Mouse (Mus musculus): ENCODE data around the gene Tmem50b. TPM values are rescaled to one million over a fixed set of nuclear protein-coding genes. Genes with fewer than 3 reads are reported as not detected.
A peak's percentile ranks its signal among the peaks of the same experiment; 100 is the strongest.

The Tmem50b gene
- total RNA-seq, 1 experiment from 2014 or later = 81.5 TPM

GRCm38 (mm10) chr16:91614552-91614951 lies 17.0 kb upstream of the Tmem50b start:
- ATAC-seq (ENCODE audit: extremely low read depth, insufficient number of reproducible peaks, low FRiP score, poor library complexity, severe bottlenecking) = no peak

DNA sequence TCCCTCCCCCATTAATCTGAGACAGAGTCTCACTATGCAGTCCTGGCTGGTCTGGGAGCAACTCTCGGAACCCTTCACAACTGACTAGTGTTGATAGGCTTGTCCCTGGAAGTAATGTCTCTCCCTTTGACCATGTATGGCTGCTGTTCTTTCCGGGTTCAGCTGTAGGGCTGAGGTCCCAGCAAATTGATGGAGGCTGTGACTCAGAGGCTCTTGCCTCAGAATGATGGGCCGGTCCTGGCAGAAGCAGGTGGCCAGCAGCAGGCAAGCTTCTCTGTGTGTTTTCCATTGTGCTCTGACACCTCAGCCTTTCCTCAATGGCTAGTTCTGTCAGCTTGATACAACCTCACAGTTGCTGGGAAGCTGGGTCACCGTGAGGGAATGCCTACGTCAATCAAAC lies 14.9 kb upstream of the Tmem50b start:
- peak; percentile 31; the same call in 1 of the 2 replicates for ATAC-seq (ENCODE audit: extremely low read depth, insufficient number of reproducible peaks, low FRiP score, poor library complexity, severe bottlenecking)

GRCm38 (mm10) chr16:91611248-91611647 lies 13.6 kb upstream of the Tmem50b start:
- peak; percentile 39 for ATAC-seq (ENCODE audit: extremely low read depth, insufficient number of reproducible peaks, low FRiP score, poor library complexity, severe bottlenecking)

GRCm38 (mm10) chr16:91609501-91610245 lies 12.1 kb upstream of the Tmem50b start:
- ATAC-seq (ENCODE audit: extremely low read depth, insufficient number of reproducible peaks, low FRiP score, poor library complexity, severe bottlenecking) = no peak

GRCm38 (mm10) chr16:91606958-91607357 lies 9.4 kb upstream of the Tmem50b start:
- ATAC-seq (ENCODE audit: extremely low read depth, insufficient number of reproducible peaks, low FRiP score, poor library complexity, severe bottlenecking) = peak; percentile 89

GRCm38 (mm10) chr16:91605156-91605555 lies 7.6 kb upstream of the Tmem50b start:
- no peak for ATAC-seq (ENCODE audit: extremely low read depth, insufficient number of reproducible peaks, low FRiP score, poor library complexity, severe bottlenecking)

- ATAC-seq (ENCODE audit: extremely low read depth, insufficient number of reproducible peaks, low FRiP score, poor library complexity, severe bottlenecking) = no peak
Observed at GRCm38 (mm10) chr16:91601693-91602092, 4.1 kb upstream of the Tmem50b start.

DNA sequence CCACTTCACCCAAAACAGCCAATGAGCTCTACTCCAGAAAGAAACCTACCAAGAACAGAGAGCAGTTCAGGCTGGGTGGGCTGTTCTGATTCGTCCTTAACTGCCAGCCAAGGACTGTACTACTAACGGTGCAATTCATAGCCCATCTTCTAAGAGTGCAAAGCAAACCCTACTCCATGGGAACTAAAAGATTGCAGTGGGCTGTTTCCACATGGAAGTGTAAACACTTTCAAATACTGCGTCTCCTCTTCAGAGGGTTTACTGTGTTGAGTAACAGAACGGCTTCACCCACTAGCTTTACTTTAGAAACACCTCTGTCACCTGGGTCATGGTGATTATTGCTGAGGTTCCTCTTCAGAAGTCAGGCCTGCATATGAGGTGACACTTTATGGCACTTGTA lies 3.5 kb upstream of the Tmem50b start:
- ATAC-seq (ENCODE audit: extremely low read depth, insufficient number of reproducible peaks, low FRiP score, poor library complexity, severe bottlenecking) = no peak

GRCm38 (mm10) chr16:91599242-91599641 lies 1.6 kb upstream of the Tmem50b start:
- ATAC-seq (ENCODE audit: extremely low read depth, insufficient number of reproducible peaks, low FRiP score, poor library complexity, severe bottlenecking) = no peak

- ATAC-seq (ENCODE audit: extremely low read depth, insufficient number of reproducible peaks, low FRiP score, poor library complexity, severe bottlenecking) = no peak
Observed at GRCm38 (mm10) chr16:91596779-91597671, 575 bp downstream of the Tmem50b start.

- ATAC-seq (ENCODE audit: extremely low read depth, insufficient number of reproducible peaks, low FRiP score, poor library complexity, severe bottlenecking) = peak; percentile 33; the same call in 1 of the 2 replicates
Observed at GRCm38 (mm10) chr16:91596397-91596778, 1.2 kb downstream of the Tmem50b start.

DNA sequence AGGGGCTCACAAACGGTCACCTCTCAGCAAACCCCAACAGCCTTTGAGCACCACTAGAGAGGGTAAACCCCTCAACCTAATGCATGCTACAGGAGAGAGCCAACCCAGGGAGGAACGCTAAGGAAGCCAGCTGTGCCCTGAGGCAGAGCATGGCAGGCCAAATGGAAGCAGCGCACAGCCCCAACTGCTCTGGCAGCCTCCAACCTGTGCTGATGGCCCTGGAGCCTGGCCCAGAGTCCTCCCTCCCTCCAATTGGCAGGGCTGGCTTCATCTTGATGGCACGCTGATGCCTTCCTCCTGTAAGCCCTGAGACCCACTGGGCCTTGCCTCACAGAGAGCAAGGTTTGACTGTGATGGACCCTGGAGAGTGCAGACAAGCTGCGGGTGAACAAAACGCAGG lies 2.5 kb downstream of the Tmem50b start:
- ATAC-seq (ENCODE audit: extremely low read depth, insufficient number of reproducible peaks, low FRiP score, poor library complexity, severe bottlenecking) = no peak

DNA sequence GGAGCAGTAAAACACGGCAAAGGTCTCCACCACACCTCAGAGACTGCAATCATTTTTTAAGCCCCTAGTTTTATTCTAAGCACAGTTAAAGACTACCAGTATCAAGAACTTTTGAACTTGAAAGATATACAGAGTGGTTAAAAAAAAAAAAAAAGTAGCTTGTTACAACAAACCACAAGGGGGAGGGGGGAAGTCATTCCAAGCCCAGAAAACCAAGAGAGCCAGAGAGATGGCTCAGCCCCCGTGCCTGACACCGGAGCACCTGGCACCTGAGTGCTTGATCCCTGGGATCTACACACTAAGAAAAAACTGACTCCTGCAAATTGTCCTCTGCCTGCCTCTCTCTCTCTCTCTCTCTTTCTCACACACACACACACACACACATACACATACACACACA lies 4.3 kb downstream of the Tmem50b start:
- ATAC-seq (ENCODE audit: extremely low read depth, insufficient number of reproducible peaks, low FRiP score, poor library complexity, severe bottlenecking) = no peak

GRCm38 (mm10) chr16:91592162-91592561 lies 5.4 kb downstream of the Tmem50b start:
- ATAC-seq (ENCODE audit: extremely low read depth, insufficient number of reproducible peaks, low FRiP score, poor library complexity, severe bottlenecking) = no peak

GRCm38 (mm10) chr16:91588703-91589102 lies 8.9 kb downstream of the Tmem50b start:
- no peak for ATAC-seq (ENCODE audit: extremely low read depth, insufficient number of reproducible peaks, low FRiP score, poor library complexity, severe bottlenecking)

DNA sequence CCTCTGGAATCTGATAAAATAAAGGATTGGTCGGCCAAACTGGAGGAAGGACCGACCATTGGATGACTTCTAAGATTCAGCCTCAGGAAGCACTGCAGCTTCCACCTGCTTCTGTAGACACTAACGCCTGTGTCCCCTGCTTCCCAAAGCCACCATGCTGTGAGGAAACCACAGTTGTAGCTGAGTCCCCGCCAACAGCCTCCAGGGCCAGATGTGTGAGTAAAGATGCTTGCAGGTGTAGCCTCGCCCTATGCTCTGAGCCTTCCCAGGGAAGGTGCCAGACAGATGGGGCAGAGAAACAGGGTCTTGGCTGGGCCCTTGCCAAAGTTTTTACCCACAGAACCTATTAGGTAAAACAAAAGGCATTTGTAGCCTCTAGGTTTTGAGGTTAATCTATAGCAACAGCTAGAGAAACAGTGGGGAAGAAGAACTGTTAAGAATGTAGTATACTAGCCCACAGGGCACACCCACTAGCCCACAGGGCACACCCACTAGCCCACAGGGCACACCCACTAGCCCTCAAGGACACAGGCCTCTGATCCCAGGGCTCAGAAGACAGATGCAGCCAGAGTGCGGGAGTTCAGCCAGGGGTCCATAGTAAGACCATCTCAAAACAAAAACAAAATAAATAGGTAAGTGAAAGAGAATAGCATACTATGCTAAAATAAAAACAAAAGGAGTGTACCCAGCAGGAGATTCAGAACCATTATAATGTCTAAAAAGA lies 9.7 kb downstream of the Tmem50b start:
- ATAC-seq (ENCODE audit: extremely low read depth, insufficient number of reproducible peaks, low FRiP score, poor library complexity, severe bottlenecking) = no peak

DNA sequence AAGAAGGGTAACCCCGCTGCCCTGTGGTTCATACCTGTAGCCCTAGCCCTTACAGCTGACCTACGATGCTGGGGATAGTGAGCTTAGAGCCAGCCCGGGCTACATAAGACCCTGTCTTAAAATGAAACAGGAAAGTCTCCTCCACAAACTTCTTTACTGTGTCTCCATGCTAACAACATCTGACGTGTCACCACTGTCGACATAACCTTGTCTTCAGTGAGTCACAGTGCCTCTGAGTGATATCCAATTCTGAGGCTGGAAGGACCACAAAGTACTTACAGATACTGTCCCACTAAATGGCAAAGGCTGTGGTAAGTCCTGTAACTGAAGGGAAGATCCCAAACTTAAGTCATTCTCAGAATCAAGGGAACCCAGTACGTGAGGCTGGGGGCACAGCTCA lies 11.4 kb downstream of the Tmem50b start:
- ATAC-seq (ENCODE audit: extremely low read depth, insufficient number of reproducible peaks, low FRiP score, poor library complexity, severe bottlenecking) = no peak

DNA sequence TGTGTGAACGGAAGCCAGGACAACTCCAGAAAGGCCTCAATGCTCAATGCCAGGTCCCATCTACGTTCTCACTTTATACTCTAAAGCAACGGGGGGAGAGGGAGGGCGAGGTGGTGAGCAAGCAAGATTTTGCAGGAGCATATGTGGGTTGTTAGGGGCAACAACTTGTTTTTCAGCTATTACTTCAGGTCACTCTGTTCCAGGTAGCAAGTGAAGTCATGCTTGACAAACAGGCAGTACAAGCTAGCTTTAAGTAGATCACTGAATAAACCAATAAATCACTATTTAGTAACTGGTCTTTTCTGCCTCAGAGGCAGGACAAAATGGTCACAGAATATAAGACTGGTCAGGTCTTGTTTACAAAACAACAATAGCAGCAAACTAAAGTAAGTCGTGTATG lies 12.0 kb downstream of the Tmem50b start:
- no peak for ATAC-seq (ENCODE audit: extremely low read depth, insufficient number of reproducible peaks, low FRiP score, poor library complexity, severe bottlenecking)

- ATAC-seq (ENCODE audit: extremely low read depth, insufficient number of reproducible peaks, low FRiP score, poor library complexity, severe bottlenecking) = 0 out of 2 replicates have a peak, but pooled peaks have one; percentile 30
Observed at GRCm38 (mm10) chr16:91582307-91582706, 15.3 kb downstream of the Tmem50b start.

Data from neutrophil, adult 5-6 weeks (primary cell).